Mouse (Mus musculus): ENCODE data around the gene Ofcc1. TPM values are rescaled to one million over a fixed set of nuclear protein-coding genes. Genes with fewer than 3 reads are reported as not detected.

Gene Ofcc1
- polyA plus RNA-seq, 1 experiment from 2014 or later = 0.04 TPM

- Histone ChIP-seq H3K4me3 (ENCODE audit: low read depth, low read length) (no peak overlapping the region), H3K9ac (ENCODE audit: low read length) (no peak overlapping the region), H3K4me2 (replicated peaks; ENCODE audit: low read depth) (no peak overlapping the region), H3K9me3 (ENCODE audit: control insufficient read depth, low read length) (no peaks in the 10 kb centered on the region), H3K36me3 (ENCODE audit: control insufficient read depth, insufficient read depth, low read length) (no peaks in the 10 kb centered on the region), H3K27me3 (ENCODE audit: control insufficient read depth, insufficient read depth, low read length) (no peaks in the 10 kb centered on the region), H3K4me1 (replicated peaks; ENCODE audit: control insufficient read depth, insufficient read depth) (no peaks in the 10 kb centered on the region), H3K27ac (replicated peaks) (no peak overlapping the region)
- no peak for DNase-seq (ENCODE audit: low spot score)
- no peak for ATAC-seq (ENCODE audit: low FRiP score, low TSS enrichment)
- TF ChIP-seq CTCF (IDR thresholded peaks at IDR 0.05; ENCODE audit: low read depth) = no peak
- TF ChIP-seq EP300 (optimal IDR thresholded peaks at IDR 0.05) = no peak
- whole genome bisulfite sequencing = 54% methylated on average over 3 of the region's 3 CpGs
Observed at GRCm38 (mm10) chr13:40136096-40136495, 225.2 kb downstream of the Ofcc1 start.

DNA sequence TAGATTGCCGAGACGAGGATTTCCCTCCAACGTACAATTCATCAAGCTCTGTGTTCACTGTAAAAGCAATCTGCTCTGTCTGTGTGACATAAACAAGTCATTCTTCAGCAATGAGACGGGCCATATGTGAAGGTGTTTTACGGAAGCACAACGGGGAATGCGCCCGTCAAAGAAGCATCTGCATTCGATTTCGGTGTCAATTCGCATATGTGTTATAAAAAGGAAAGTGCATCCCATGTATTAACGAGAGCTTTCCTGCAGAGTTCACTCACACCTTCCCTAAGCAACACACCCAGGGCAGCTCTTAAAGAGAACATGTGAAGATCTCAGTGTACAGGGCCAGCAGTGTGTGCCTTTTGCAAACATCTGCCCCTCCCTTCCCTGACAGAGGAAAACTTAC lies 225.6 kb downstream of the Ofcc1 start:
- no peaks in the 10 kb centered on the region for H3K4me1 ChIP-seq (replicated peaks; ENCODE audit: control insufficient read depth, insufficient read depth)
- no peak overlapping the region for H3K4me3 ChIP-seq (ENCODE audit: low read depth, low read length)
- H3K27ac ChIP-seq (replicated peaks) = no peak overlapping the region
- WGBS = 37% methylated on average over 12 of the region's 12 CpGs
- ATAC-seq (ENCODE audit: low FRiP score, low TSS enrichment) (no peak), DNase-seq (ENCODE audit: low spot score) (no peak)
- no peak for TF ChIP-seq EP300 (optimal IDR thresholded peaks at IDR 0.05)
- no peak for TF ChIP-seq CTCF (IDR thresholded peaks at IDR 0.05; ENCODE audit: low read depth)
- H3K9ac ChIP-seq (ENCODE audit: low read length) = no peak overlapping the region
- H3K4me2 ChIP-seq (replicated peaks; ENCODE audit: low read depth) = no peak overlapping the region
- H3K36me3 ChIP-seq (ENCODE audit: control insufficient read depth, insufficient read depth, low read length) = no peaks in the 10 kb centered on the region
- no peaks in the 10 kb centered on the region for H3K27me3 ChIP-seq (ENCODE audit: control insufficient read depth, insufficient read depth, low read length)
- H3K9me3 ChIP-seq (ENCODE audit: control insufficient read depth, low read length) = no peaks in the 10 kb centered on the region

GRCm38 (mm10) chr13:40123868-40124267 lies 237.4 kb downstream of the Ofcc1 start:
- H3K4me3 ChIP-seq (ENCODE audit: low read depth, low read length) = no peak overlapping the region
- TF ChIP-seq CTCF (IDR thresholded peaks at IDR 0.05; ENCODE audit: low read depth) = no peak
- TF ChIP-seq EP300 (optimal IDR thresholded peaks at IDR 0.05) = no peak

DNA sequence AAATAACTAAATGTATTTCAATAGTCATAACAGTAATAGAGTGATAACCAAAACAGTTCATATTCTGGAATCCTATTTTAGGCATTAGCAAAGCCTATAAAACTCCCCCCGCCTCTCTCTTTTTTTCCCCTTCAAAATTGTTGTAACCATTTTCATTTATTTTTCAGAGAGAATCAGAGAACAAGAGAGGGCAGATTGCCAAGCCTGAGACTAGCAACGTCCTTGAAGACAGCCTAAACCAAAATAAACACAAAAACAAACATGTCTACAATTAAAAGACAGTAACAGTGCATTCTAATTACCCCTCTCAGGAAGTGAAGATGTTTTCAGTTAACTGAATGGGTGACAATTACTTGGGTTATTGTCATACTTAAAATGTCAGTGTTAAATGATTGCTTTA lies 248.9 kb downstream of the Ofcc1 start:
- no peaks in the 10 kb centered on the region for H3K4me1 ChIP-seq (replicated peaks; ENCODE audit: control insufficient read depth, insufficient read depth)
- no peaks in the 10 kb centered on the region for H3K9me3 ChIP-seq (ENCODE audit: control insufficient read depth, low read length)
- no peak overlapping the region for H3K4me3 ChIP-seq (ENCODE audit: low read depth, low read length)
- H3K27ac ChIP-seq (replicated peaks) = no peak overlapping the region
- DNase-seq (ENCODE audit: low spot score) = no peak
- H3K4me2 ChIP-seq (replicated peaks; ENCODE audit: low read depth) = no peak overlapping the region
- no peak for ATAC-seq (ENCODE audit: low FRiP score, low TSS enrichment)
- no peak overlapping the region for H3K9ac ChIP-seq (ENCODE audit: low read length)
- WGBS = 51% methylated on average over 2 of the region's 2 CpGs
- H3K27me3 ChIP-seq (ENCODE audit: control insufficient read depth, insufficient read depth, low read length) = no peaks in the 10 kb centered on the region
- no peaks in the 10 kb centered on the region for H3K36me3 ChIP-seq (ENCODE audit: control insufficient read depth, insufficient read depth, low read length)
- TF ChIP-seq CTCF (IDR thresholded peaks at IDR 0.05; ENCODE audit: low read depth) (no peak), EP300 (optimal IDR thresholded peaks at IDR 0.05) (no peak)

More at GRCm38 (mm10) chr13:40123868-40124267, 237.4 kb downstream of the Ofcc1 start:
- DNase-seq (ENCODE audit: low spot score) (no peak), ATAC-seq (ENCODE audit: low FRiP score, low TSS enrichment) (no peak)
- no peak overlapping the region for H3K4me2 ChIP-seq (replicated peaks; ENCODE audit: low read depth)
- 69% methylated on average over 2 of the region's 2 CpGs for WGBS
- H3K9me3 ChIP-seq (ENCODE audit: control insufficient read depth, low read length) = no peaks in the 10 kb centered on the region
- H3K9ac ChIP-seq (ENCODE audit: low read length) = no peak overlapping the region
- H3K27me3 ChIP-seq (ENCODE audit: control insufficient read depth, insufficient read depth, low read length) = no peaks in the 10 kb centered on the region
- no peaks in the 10 kb centered on the region for H3K4me1 ChIP-seq (replicated peaks; ENCODE audit: control insufficient read depth, insufficient read depth)
- no peak overlapping the region for H3K27ac ChIP-seq (replicated peaks)
- H3K36me3 ChIP-seq (ENCODE audit: control insufficient read depth, insufficient read depth, low read length) = no peaks in the 10 kb centered on the region

DNA sequence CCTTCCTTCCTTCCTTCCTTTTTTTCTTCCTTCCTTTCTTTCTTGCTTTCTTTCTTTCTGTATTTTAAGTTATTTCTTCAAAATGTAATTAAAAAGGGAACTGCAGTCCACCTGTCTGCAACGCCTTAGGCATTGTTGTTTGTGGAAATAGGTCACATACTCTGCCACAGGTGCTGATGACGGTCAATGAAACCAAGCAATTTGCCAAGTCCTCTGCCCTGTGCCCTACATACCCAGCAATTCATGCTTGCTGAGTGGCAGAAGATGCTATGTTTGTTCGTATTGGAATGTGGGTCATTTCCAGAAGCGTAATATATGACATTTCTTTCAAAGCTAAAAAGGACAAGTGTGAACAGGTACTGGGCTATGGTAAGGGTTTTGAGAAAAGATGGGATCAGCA lies 285.0 kb downstream of the Ofcc1 start:
- no peak overlapping the region for H3K9ac ChIP-seq (ENCODE audit: low read length)
- ATAC-seq (ENCODE audit: low FRiP score, low TSS enrichment) (no peak), DNase-seq (ENCODE audit: low spot score) (no peak)
- no peaks in the 10 kb centered on the region for H3K27me3 ChIP-seq (ENCODE audit: control insufficient read depth, insufficient read depth, low read length)
- 87% methylated on average over 4 of the region's 4 CpGs for WGBS
- no peaks in the 10 kb centered on the region for H3K36me3 ChIP-seq (ENCODE audit: control insufficient read depth, insufficient read depth, low read length)
- H3K27ac ChIP-seq (replicated peaks) = no peak overlapping the region
- H3K9me3 ChIP-seq (ENCODE audit: control insufficient read depth, low read length) = no peaks in the 10 kb centered on the region
- TF ChIP-seq CTCF (IDR thresholded peaks at IDR 0.05; ENCODE audit: low read depth) (no peak), EP300 (optimal IDR thresholded peaks at IDR 0.05) (no peak)
- H3K4me2 ChIP-seq (replicated peaks; ENCODE audit: low read depth) = no peak overlapping the region
- H3K4me1 ChIP-seq (replicated peaks; ENCODE audit: control insufficient read depth, insufficient read depth) = no peaks in the 10 kb centered on the region
- H3K4me3 ChIP-seq (ENCODE audit: low read depth, low read length) = no peak overlapping the region

GRCm38 (mm10) chr13:40074850-40075416 lies 286.3 kb downstream of the Ofcc1 start:
- TF ChIP-seq EP300 (optimal IDR thresholded peaks at IDR 0.05) = no peak

More at GRCm38 (mm10) chr13:40074850-40075416, 286.3 kb downstream of the Ofcc1 start:
- H3K9ac ChIP-seq (ENCODE audit: low read length) = no peak overlapping the region
- DNase-seq (ENCODE audit: low spot score) (no peak), ATAC-seq (ENCODE audit: low FRiP score, low TSS enrichment) (no peak)
- no peak overlapping the region for H3K4me2 ChIP-seq (replicated peaks; ENCODE audit: low read depth)
- H3K27me3 ChIP-seq (ENCODE audit: control insufficient read depth, insufficient read depth, low read length) = no peaks in the 10 kb centered on the region
- no peak overlapping the region for H3K4me3 ChIP-seq (ENCODE audit: low read depth, low read length)
- WGBS = 48% methylated on average over 3 of the region's 3 CpGs
- H3K9me3 ChIP-seq (ENCODE audit: control insufficient read depth, low read length) = no peaks in the 10 kb centered on the region
- H3K36me3 ChIP-seq (ENCODE audit: control insufficient read depth, insufficient read depth, low read length) = no peaks in the 10 kb centered on the region
- H3K4me1 ChIP-seq (replicated peaks; ENCODE audit: control insufficient read depth, insufficient read depth) = no peaks in the 10 kb centered on the region
- no peak overlapping the region for H3K27ac ChIP-seq (replicated peaks)
